Mouse (Mus musculus) spleen, postnatal 14 days (tissue): Measurements from ENCODE around the gene Hapln3.

ENCODE experiments used
- DNase-seq, 2 experiments: peaks; one replicate each; pipeline ENCODE4 v3.0.0; 2021 to 2022; ENCODE audit warnings: low spot score in 2 of 2

Hapln3 gene

DNA sequence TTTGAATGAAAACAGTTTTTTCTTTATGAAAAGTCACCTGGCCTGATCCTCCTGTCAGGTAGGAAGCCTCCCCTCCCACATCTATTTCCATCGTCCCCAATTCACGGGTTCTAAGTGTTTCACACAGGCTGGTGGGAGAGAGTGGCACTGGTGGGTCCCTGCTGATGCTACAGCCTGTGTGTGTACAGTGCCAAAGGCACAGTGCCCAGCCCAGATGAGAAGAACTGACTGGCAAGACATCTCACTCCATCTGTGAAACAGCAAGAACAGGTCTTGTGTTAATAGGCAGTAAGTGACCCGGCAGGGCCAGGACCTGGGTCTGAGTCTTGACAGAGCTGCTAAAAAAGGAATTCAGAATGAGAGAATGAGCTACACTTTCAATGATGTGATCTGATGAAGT is 51.6 kb downstream of the Hapln3 start:
- DNase-seq = no peak

DNA sequence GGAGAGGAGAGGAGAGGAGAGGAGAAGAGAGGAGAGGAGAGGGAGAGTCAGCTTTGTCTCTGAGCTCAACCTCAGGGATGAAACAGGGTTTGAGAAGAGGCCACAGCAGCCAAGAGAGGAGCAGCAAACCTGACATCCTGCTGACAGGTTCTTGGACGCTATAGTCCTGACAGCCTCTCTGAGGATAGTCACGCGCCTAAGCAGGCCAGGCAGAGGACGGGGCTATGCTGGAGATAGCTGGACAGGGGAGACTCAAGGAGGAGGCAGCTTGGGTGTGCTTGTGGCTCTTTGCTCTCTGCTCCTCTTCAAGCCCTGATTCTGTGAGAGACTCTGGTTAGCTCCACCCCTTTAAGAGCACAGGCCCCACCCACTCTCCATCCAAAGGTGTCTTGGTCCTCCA is 62.6 kb downstream of the Hapln3 start:
- DNase-seq = no peak

GRCm38 (mm10) chr7:79067466-79067865 is 63.4 kb downstream of the Hapln3 start:
- DNase-seq = no peak
